Mouse (Mus musculus) midbrain, embryonic 14.5 days (tissue): ENCODE results near the gene Homer3. TPM values are rescaled to one million over a fixed set of nuclear protein-coding genes. Genes with fewer than 3 reads are reported as not detected.

ENCODE experiments used
- ATAC-seq: fragments of 200-750 bp; cut with Nextera tagmentation; 2 replicates; pipeline ENCODE4 v1.8.0; 2017; ENCODE audit warnings: moderate number of reproducible peaks, moderate library complexity; ENCODE audit not compliant: low FRiP score, low TSS enrichment
- DNase-seq: peaks from one replicate; pipeline ENCODE4 v3.0.0-alpha.2; 2015
- H3K27ac ChIP-seq: fragments of 300-500 bp; sonication (generic); replicated peaks from 2 replicates; pipeline ENCODE4 v1.5.1; 2014; ENCODE audit warnings: mild to moderate bottlenecking, low read depth, low read length, moderate library complexity
- H3K27me3 ChIP-seq: fragments of 300-500 bp; sonication (generic); 2 replicates; pipeline ENCODE4 v1.6.1; 2014; ENCODE audit warnings: low read length, control low read depth, mixed read lengths; ENCODE audit not compliant: control insufficient read depth, insufficient read depth
- H3K36me3 ChIP-seq: fragments of 300-500 bp; sonication (generic); 2 replicates; pipeline ENCODE4 v1.6.1; 2014; ENCODE audit warnings: low read length, control low read depth; ENCODE audit not compliant: control insufficient read depth, insufficient read depth
- H3K4me1 ChIP-seq: fragments of 300-500 bp; sonication (generic); 2 replicates; pipeline ENCODE4 v1.6.1; 2014; ENCODE audit warnings: mild to moderate bottlenecking, antibody characterized with exemption, low read length, control low read depth; ENCODE audit not compliant: control insufficient read depth, insufficient read depth
- H3K4me2 ChIP-seq: fragments of 300-500 bp; sonication (generic); 2 replicates; pipeline ENCODE4 v1.6.1; 2014; ENCODE audit warnings: mild to moderate bottlenecking, low read length, moderate library complexity
- H3K4me3 ChIP-seq: fragments of 300-500 bp; sonication (generic); replicated peaks from 2 replicates; pipeline ENCODE4 v1.5.1; 2014; ENCODE audit warnings: low read depth, low read length
- H3K9ac ChIP-seq: fragments of 300-500 bp; sonication (generic); replicated peaks from 2 replicates; pipeline ENCODE4 v1.6.1; 2014; ENCODE audit warnings: mild to moderate bottlenecking, low read length, moderate library complexity
- H3K9me3 ChIP-seq: fragments of 300-500 bp; sonication (generic); 2 replicates; pipeline ENCODE4 v1.6.1; 2016; ENCODE audit warnings: low read length, control low read depth, mixed read lengths; ENCODE audit not compliant: control insufficient read depth
- WGBS: fragments of 180-500 bp; shearing (Covaris S2); extraction: QIAGEN DNeasy Blood & Tissue Kit; methylation state at CpG from one replicate; pipeline ENCODE4 v1.1.7; 2014; 5-methylcytosine and 5-hydroxymethylcytosine counted together
- polyA plus RNA-seq: library from polyadenylated mRNA; unstranded; fragments of >200 nt; fragmentation: Nextera tagmentation; extraction: Ambion mirVana; gene quantifications from 2 replicates; pipeline ENCODE4 v1.2.1, GENCODE M21; 2014

The Homer3 gene
- polyA plus RNA-seq, 1 experiment from 2014 or later = 34.4 TPM

- H3K4me3 ChIP-seq = no peak overlapping the region
- WGBS = 25% methylated on average over 41 of the region's 41 CpGs
- H3K36me3 ChIP-seq = peaks cover 86% of the 10 kb centered on the region
- DNase-seq (peak; percentile 92), ATAC-seq (peak; percentile 79)
- H3K27me3 ChIP-seq = no peaks in the 10 kb centered on the region
- no peak overlapping the region for H3K9ac ChIP-seq
- peak overlapping the region; percentile 29; the same call in 1 of the 2 replicates for H3K4me2 ChIP-seq
- no peaks in the 10 kb centered on the region for H3K9me3 ChIP-seq
- H3K4me1 ChIP-seq = peaks cover 15% of the 10 kb centered on the region; the same call in 1 of the 2 replicates
- H3K27ac ChIP-seq = peak overlapping the region; percentile 52
Measured at GRCm38 (mm10) chr8:70332070-70332877, 49.6 kb downstream of the Homer3 start.

- no peaks in the 10 kb centered on the region for H3K27me3 ChIP-seq
- WGBS = 95% methylated on average over 6 of the region's 6 CpGs
- no peak overlapping the region for H3K4me3 ChIP-seq
- H3K27ac ChIP-seq = no peak overlapping the region
- ATAC-seq (no peak), DNase-seq (no peak)
- peaks cover 89% of the 10 kb centered on the region for H3K36me3 ChIP-seq
- H3K9me3 ChIP-seq = no peaks in the 10 kb centered on the region
- H3K9ac ChIP-seq = no peak overlapping the region
- no peak overlapping the region for H3K4me2 ChIP-seq
- peaks cover 15% of the 10 kb centered on the region; the same call in 1 of the 2 replicates for H3K4me1 ChIP-seq
Measured at GRCm38 (mm10) chr8:70332878-70333202, 50.2 kb downstream of the Homer3 start.

- Histone ChIP-seq H3K27me3 (no peaks in the 10 kb centered on the region), H3K4me3 (no peak overlapping the region), H3K36me3 (peaks cover 97% of the 10 kb centered on the region), H3K4me2 (no peak overlapping the region), H3K9ac (no peak overlapping the region), H3K27ac (no peak overlapping the region), H3K9me3 (no peaks in the 10 kb centered on the region), H3K4me1 (no peaks in the 10 kb centered on the region)
- ATAC-seq (no peak), DNase-seq (no peak)
- WGBS = 97% methylated on average over 7 of the region's 7 CpGs
Measured at GRCm38 (mm10) chr8:70338931-70339330, 56.3 kb downstream of the Homer3 start.

- ATAC-seq (no peak), DNase-seq (no peak)
- peaks cover 82% of the 10 kb centered on the region for H3K36me3 ChIP-seq
- H3K4me3 ChIP-seq = no peak overlapping the region
- no peaks in the 10 kb centered on the region for H3K4me1 ChIP-seq
- WGBS = 91% methylated on average over 7 of the region's 7 CpGs
- H3K9ac ChIP-seq = no peak overlapping the region
- no peak overlapping the region for H3K4me2 ChIP-seq
- no peak overlapping the region for H3K27ac ChIP-seq
- H3K9me3 ChIP-seq = no peaks in the 10 kb centered on the region
- H3K27me3 ChIP-seq = no peaks in the 10 kb centered on the region
Measured at GRCm38 (mm10) chr8:70340659-70341058, 58.0 kb downstream of the Homer3 start.

- peaks cover 74% of the 10 kb centered on the region for H3K36me3 ChIP-seq
- ATAC-seq = no peak
Measured at GRCm38 (mm10) chr8:70342007-70342406, 59.4 kb downstream of the Homer3 start.

GRCm38 (mm10) chr8:70343076-70343475 lies 60.4 kb downstream of the Homer3 start:
- H3K36me3 ChIP-seq = peaks cover 67% of the 10 kb centered on the region

More at GRCm38 (mm10) chr8:70342007-70342406, 59.4 kb downstream of the Homer3 start:
- Histone ChIP-seq H3K27ac (no peak overlapping the region), H3K27me3 (no peaks in the 10 kb centered on the region), H3K9me3 (no peaks in the 10 kb centered on the region), H3K4me3 (no peak overlapping the region), H3K9ac (no peak overlapping the region), H3K4me2 (no peak overlapping the region), H3K4me1 (no peaks in the 10 kb centered on the region)
- DNase-seq = no peak
- WGBS = 91% methylated on average over 14 of the region's 14 CpGs

GRCm38 (mm10) chr8:70343696-70344095 lies 61.1 kb downstream of the Homer3 start:
- Histone ChIP-seq H3K4me1 (no peaks in the 10 kb centered on the region), H3K4me2 (no peak overlapping the region), H3K27me3 (no peaks in the 10 kb centered on the region), H3K9ac (no peak overlapping the region), H3K36me3 (peaks cover 61% of the 10 kb centered on the region), H3K9me3 (no peaks in the 10 kb centered on the region), H3K27ac (no peak overlapping the region), H3K4me3 (no peak overlapping the region)
- DNase-seq (peak; percentile 70), ATAC-seq (no peak)
- 62% methylated on average over 6 of the region's 6 CpGs for whole genome bisulfite sequencing

More at GRCm38 (mm10) chr8:70343076-70343475, 60.4 kb downstream of the Homer3 start:
- 92% methylated on average over 7 of the region's 7 CpGs for WGBS
- no peak overlapping the region for H3K27ac ChIP-seq
- DNase-seq (no peak), ATAC-seq (no peak)
- no peaks in the 10 kb centered on the region for H3K27me3 ChIP-seq
- H3K9ac ChIP-seq = no peak overlapping the region
- no peak overlapping the region for H3K4me2 ChIP-seq
- H3K4me3 ChIP-seq = no peak overlapping the region
- H3K9me3 ChIP-seq = no peaks in the 10 kb centered on the region
- no peaks in the 10 kb centered on the region for H3K4me1 ChIP-seq
